19 mouse cellular contexts compared by ENCODE assay signal in genomic region chr1:119247117-119247516, GRCm38 (mm10).
"Had no signal": no experiment of that assay in that cellular context is flagged by ENCODE, and none has a peak within 500 bp of the region (broad histone marks: within the 10 kb centered on the region; RNA-seq: fewer than 3 reads in every experiment).

No protein-coding gene starts in this region.

- H3K4me1 ChIP-seq: midbrain, embryonic 10.5 days; midbrain, embryonic 12.5 days; neural tube, embryonic 13.5 days; neural tube, embryonic 15.5 days; stomach, embryonic 15.5 days had no signal

- H3K36me3 ChIP-seq: midbrain, embryonic 10.5 days; midbrain, embryonic 12.5 days; neural tube, embryonic 13.5 days; neural tube, embryonic 15.5 days; stomach, embryonic 15.5 days had no signal

- H3K27ac ChIP-seq: midbrain, embryonic 10.5 days; midbrain, embryonic 12.5 days; neural tube, embryonic 13.5 days; neural tube, embryonic 15.5 days; stomach, embryonic 15.5 days; stomach, postnatal 0 days had no signal

- H3K9me3 ChIP-seq: midbrain, embryonic 10.5 days; midbrain, embryonic 12.5 days; neural tube, embryonic 13.5 days; neural tube, embryonic 15.5 days; stomach, embryonic 15.5 days had no signal

- DNase-seq: lung, adult 18-20 months; lung, embryonic 14.5 days; lung, postnatal 10 days; lung, postnatal 4 days; midbrain, embryonic 14.5 days; retina, postnatal 1 day; right cerebral cortex, adult 18-20 months; right cerebral cortex, postnatal 25 days; right cerebral cortex, postnatal 4 days; thymus, adult 2 months; thymus, postnatal 25 days; thymus, postnatal 4 days had no signal

- H3K4me3 ChIP-seq: midbrain, embryonic 10.5 days; midbrain, embryonic 12.5 days; myocyte; neural tube, embryonic 13.5 days; neural tube, embryonic 15.5 days; stomach, embryonic 15.5 days had no signal

- H3K27me3 ChIP-seq: midbrain, embryonic 12.5 days; neural tube, embryonic 13.5 days; neural tube, embryonic 15.5 days; stomach, embryonic 15.5 days had no signal
